Mouse (Mus musculus) liver, embryonic 14.5 days (tissue): Measurements from ENCODE around the gene Disp1.

ENCODE experiments used
- CTCF ChIP-seq: IDR thresholded peaks from 2 replicates; pipeline ENCODE4 v1.5.1; 2016; ENCODE audit warnings: antibody characterized with exemption, low read depth, control low read depth
- EP300 ChIP-seq: IDR thresholded peaks from 2 replicates; pipeline ENCODE4 v1.6.1; 2016; ENCODE audit warnings: antibody characterized with exemption, low read depth

- TF ChIP-seq CTCF: no peak
- no peak for TF ChIP-seq EP300
Observed at GRCm38 (mm10) chr1:183113546-183113945, 107.8 kb downstream of the Disp1 start.
